ENCODE assay signal across 10 mouse cellular contexts in the genomic region with DNA sequence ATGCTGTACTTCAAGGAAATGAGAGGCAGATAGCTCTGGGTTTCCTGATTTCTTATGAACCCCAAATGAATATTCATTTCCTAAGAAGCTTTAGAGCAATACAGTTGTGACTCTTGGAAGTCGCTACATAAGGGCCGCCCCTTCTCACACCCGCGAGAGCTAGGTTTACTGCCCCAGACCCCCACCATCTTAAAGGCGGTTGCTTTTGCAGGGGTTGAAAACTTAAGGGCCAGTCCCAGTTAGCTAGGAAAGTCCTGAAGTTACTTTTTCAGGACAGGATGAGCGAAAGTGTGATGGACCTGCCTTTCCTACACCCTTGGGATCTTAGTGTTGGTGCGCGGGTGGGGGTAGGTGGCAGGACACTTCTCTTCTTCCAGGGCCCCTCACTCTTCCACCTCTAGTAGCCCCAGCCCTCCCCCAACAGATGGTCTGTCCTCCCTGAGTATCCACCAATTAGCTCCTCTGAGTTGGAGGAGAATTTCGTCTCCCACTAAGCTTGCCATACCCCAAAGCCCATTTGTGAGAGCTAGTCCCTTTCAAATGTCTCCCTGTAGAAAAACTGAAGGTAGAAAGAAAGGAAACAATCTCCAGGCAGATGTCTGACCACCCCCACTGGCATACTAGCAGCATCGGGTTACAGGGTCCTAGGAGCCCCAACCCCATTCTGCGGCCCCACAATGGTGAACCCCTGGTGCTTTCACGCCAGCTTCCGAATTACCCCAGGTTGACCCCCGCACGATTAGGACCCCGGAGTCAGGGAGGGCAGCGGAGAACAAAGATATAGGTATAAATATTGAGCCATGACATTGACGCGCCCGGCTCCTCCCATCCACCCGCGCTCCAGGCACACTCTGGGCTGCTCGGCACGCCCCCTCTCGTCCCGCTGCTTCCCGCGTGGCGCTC. TPM values are rescaled to one million over a fixed set of nuclear protein-coding genes. Genes with fewer than 3 reads are reported as not detected.
A peak's percentile ranks its signal among the peaks of the same experiment; 100 is the strongest.
DNase-seq lines count a peak whose midpoint lies in the region; ATAC-seq and TF ChIP-seq lines count a peak whose summit lies in the region.
"Not testable (repeated sequence)": the region's sequence is repeated elsewhere in the genome, so short reads cannot be mapped to it uniquely, and the experiment has no call there.
"Had no signal": no experiment of that assay in that cellular context is flagged by ENCODE, and none has a peak within 500 bp of the region (broad histone marks: within the 10 kb centered on the region; RNA-seq: fewer than 3 reads in every experiment).

No protein-coding gene starts in this region.

- peak overlapping the region; percentile 34 for H3K4me3 ChIP-seq in embryonic facial prominence, embryonic 13.5 days
- H3K4me3 ChIP-seq in intestine, embryonic 14.5 days (ENCODE audit: low read depth, low read length), result peak overlapping the region; percentile 26; the same call in 1 of the 2 replicates
- peak overlapping the region; percentile 12; the same call in 1 of the 2 replicates for H3K4me3 ChIP-seq in lung, embryonic 14.5 days (ENCODE audit: low read depth, low read length)
- peak overlapping the region; percentile 38 for H3K4me3 ChIP-seq in neural tube, embryonic 15.5 days (replicated peaks)

- not testable (repeated sequence) for H3K9ac ChIP-seq in embryonic facial prominence, embryonic 13.5 days; intestine, embryonic 14.5 days (ENCODE audit: low read length); lung, embryonic 14.5 days; neural tube, embryonic 15.5 days (replicated peaks)

- intact Hi-C loops in gastrocnemius, postnatal 36 days (cut with DNase I), result not testable (repeated sequence)

- WGBS in embryonic facial prominence, embryonic 13.5 days, result 5% methylated on average over 27 of the region's 29 CpGs
- 6% methylated on average over 22 of the region's 29 CpGs for WGBS in intestine, embryonic 14.5 days
- 4% methylated on average over 26 of the region's 29 CpGs for WGBS in lung, embryonic 14.5 days
- 5% methylated on average over 26 of the region's 29 CpGs for WGBS in neural tube, embryonic 15.5 days

- peak overlapping the region; percentile 56 for H3K4me2 ChIP-seq in embryonic facial prominence, embryonic 13.5 days
- H3K4me2 ChIP-seq in intestine, embryonic 14.5 days (ENCODE audit: low read length), result peak overlapping the region; percentile 38; the same call in 1 of the 2 replicates
- peak overlapping the region; percentile 50; the same call in 1 of the 2 replicates for H3K4me2 ChIP-seq in lung, embryonic 14.5 days
- H3K4me2 ChIP-seq in neural tube, embryonic 15.5 days, result peak overlapping the region; percentile 54

- not testable (repeated sequence) for H3K27ac ChIP-seq in embryonic facial prominence, embryonic 13.5 days; intestine, embryonic 14.5 days (ENCODE audit: low read depth); lung, embryonic 14.5 days (ENCODE audit: low read depth); neural tube, embryonic 15.5 days (replicated peaks)

- not testable (repeated sequence) for TF ChIP-seq CTCF in lung, embryonic 14.5 days (IDR thresholded peaks at IDR 0.05; ENCODE audit: low read depth)

- H3K9me3 ChIP-seq in embryonic facial prominence, embryonic 13.5 days; intestine, embryonic 14.5 days (ENCODE audit: control insufficient read depth, low read length); lung, embryonic 14.5 days (ENCODE audit: low read depth, low read length); neural tube, embryonic 15.5 days (replicated peaks): not testable (repeated sequence)

- not testable (repeated sequence) for H3K4me1 ChIP-seq in embryonic facial prominence, embryonic 13.5 days; intestine, embryonic 14.5 days (replicated peaks; ENCODE audit: control insufficient read depth, insufficient read depth, low read length); lung, embryonic 14.5 days (ENCODE audit: insufficient read depth); neural tube, embryonic 15.5 days

- not testable (repeated sequence) for H3K27me3 ChIP-seq in embryonic facial prominence, embryonic 13.5 days; intestine, embryonic 14.5 days (replicated peaks; ENCODE audit: control insufficient read depth, insufficient read depth, low read length); lung, embryonic 14.5 days (ENCODE audit: insufficient read depth, low read length); neural tube, embryonic 15.5 days (replicated peaks)

- ATAC-seq in embryonic facial prominence, embryonic 13.5 days (ENCODE audit: insufficient number of reproducible peaks, insufficient read depth, low FRiP score, low TSS enrichment, low read depth), result 0 out of 2 replicates have a peak, but pooled peaks have one; percentile 52
- peak; percentile 78 for ATAC-seq in intestine, embryonic 14.5 days (replicated peaks; ENCODE audit: low FRiP score, low TSS enrichment, low read depth)
- peak; percentile 70 for ATAC-seq in lung, embryonic 14.5 days (ENCODE audit: insufficient read depth)
- peak; percentile 93 for ATAC-seq in neural tube, embryonic 15.5 days (ENCODE audit: low FRiP score)

- not testable (repeated sequence) for H3K36me3 ChIP-seq in embryonic facial prominence, embryonic 13.5 days; intestine, embryonic 14.5 days (ENCODE audit: control insufficient read depth, insufficient read depth, low read length); lung, embryonic 14.5 days (ENCODE audit: insufficient read depth); neural tube, embryonic 15.5 days

- DNase-seq in adrenal gland, adult 8-10 months, result peak; percentile 2
- DNase-seq in gastrocnemius, postnatal 36 days, result peak; percentile 4 to 18
- peak; percentile 33 for DNase-seq in intestine, embryonic 14.5 days (ENCODE audit: low spot score)
- DNase-seq in layer of hippocampus, postnatal 25 days (ENCODE audit: extremely low spot score in 1 of 2, low spot score in 1 of 2), result peak; percentile 14 to 47
- DNase-seq in lung, embryonic 14.5 days, result not testable (repeated sequence)
- peak; percentile 5 for DNase-seq in thymus, postnatal 14 days

RNA-seq across cellular contexts. Expression of a gene that starts 14.5 kb away (rescaled TPM):
- not detected for total RNA-seq in adrenal gland, adult 8-10 months (2022)
- polyA plus RNA-seq in embryonic facial prominence, embryonic 13.5 days (2015; fragmentation: Nextera tagmentation; extraction: Ambion mirVana), result 0.30 and 0.58 TPM in 2 replicates
- not detected for total RNA-seq in gastrocnemius, postnatal 36 days (2021)
- polyA plus RNA-seq in intestine, embryonic 14.5 days (2014; fragmentation: Nextera tagmentation; extraction: Ambion mirVana), result 0.27 and 0.37 TPM in 2 replicates
- total RNA-seq in layer of hippocampus, postnatal 25 days (2021), result not detected
- 0.17 TPM in 1 of 2 replicates, not detected in the other for polyA plus RNA-seq in lung, embryonic 14.5 days (2014; fragmentation: Nextera tagmentation; extraction: Ambion mirVana)
- polyA plus RNA-seq in neural tube, embryonic 15.5 days (2015; fragmentation: Nextera tagmentation; extraction: Ambion mirVana), result 0.36 and 0.46 TPM in 2 replicates
- total RNA-seq: heart, adult 2 months had no signal
- polyA plus RNA-seq: activated CD4-positive, CD25-positive, alpha-beta regulatory T cell, adult 4 months; heart, adult 2 months had no signal
